Mouse (Mus musculus) lung, postnatal 10 days (tissue): ENCODE results near the gene Prrt1.

Source experiments
- DNase-seq: peaks from one replicate; pipeline ENCODE4 v3.0.0; 2021

Prrt1 gene

DNA sequence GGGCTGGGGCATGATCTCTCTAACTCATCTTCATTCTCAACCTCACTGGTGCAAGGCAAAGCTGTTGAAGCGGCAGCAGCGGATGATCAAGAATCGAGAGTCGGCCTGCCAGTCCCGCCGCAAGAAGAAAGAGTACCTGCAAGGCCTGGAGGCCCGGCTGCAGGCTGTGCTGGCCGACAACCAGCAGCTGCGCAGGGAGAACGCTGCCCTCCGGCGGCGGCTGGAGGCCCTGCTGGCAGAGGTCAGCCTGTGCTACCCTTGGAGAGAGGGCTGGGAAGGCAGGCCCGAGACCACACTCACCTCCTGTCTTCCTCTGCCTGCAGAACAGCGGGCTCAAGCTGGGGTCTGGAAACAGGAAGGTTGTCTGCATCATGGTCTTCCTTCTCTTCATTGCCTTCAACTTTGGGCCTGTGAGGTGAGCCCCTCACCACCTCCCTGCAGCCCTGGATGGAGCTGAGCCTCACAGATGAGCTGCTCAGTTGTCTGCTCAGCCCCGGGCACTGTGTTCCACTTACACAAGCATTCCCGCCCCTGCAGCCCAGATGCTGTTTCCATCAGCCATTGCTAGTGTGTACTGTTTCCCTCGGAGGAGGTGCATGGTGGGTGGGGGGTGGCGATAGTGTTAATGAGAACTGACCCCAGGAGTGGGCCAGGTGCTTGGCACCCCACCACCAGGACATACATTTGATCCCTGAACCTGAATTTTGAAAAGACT, 22.3 kb downstream of the Prrt1 start:
- peak; percentile 69 for DNase-seq

DNA sequence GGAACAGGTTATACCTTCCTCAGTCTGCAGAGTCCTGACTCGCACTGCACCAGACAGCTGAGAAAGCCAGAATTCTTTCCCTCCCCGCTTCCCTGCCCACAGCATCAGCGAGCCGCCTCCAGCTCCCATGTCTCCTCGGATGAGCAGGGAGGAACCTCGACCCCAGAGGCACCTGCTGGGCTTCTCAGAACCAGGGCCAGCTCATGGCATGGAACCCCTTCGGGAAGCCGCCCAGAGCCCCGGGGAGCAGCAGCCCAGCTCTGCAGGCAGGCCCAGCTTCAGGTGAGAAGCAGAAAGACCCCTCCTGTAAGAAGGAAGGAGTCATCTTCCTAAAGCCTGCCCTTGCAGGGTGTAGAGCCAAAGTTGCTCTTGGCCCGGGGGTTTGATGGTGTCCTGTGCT, 23.2 kb downstream of the Prrt1 start:
- no peak for DNase-seq

DNA sequence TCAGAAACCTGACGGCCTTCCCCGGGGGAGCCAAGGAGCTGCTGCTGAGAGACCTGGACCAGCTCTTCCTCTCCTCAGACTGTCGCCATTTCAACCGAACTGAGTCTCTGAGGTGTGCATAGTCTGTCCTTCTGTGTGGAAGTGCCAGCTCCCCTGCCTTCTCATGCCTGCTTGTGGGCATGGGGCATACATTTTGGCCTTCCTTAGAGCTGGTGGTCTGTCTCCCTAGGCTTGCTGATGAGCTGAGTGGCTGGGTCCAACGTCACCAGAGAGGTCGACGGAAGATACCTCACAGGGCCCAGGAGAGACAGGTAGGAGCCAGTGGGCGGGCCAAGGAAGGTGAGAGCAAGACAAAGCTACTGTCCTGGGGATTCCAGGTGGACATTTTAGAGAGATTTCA, 23.7 kb downstream of the Prrt1 start:
- DNase-seq, result no peak

DNA sequence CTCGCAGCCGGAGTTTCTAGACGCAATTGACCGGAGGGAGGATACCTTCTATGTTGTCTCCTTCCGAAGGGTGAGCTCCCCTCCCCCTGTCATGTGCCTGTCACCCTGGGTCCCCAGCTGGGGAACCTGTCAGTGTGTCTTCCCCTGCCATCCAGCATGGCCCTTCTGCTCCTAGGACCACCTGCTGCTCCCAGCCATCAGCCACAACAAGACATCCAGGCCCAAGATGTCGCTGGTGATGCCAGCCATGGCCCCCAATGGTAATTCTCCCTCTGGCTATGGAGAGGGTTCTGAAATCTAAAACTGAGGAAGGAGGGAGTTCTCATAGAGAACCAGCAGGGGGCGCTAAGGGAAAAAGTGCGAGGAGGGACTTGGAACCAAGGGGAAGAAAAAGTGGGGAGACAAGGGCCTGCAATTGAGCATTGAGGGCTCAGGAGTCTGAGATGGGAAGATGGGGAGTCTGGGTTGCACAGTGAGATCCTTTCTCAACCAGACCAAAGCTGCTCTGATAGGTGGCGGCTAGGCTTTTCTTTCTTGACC, 24.5 kb downstream of the Prrt1 start:
- DNase-seq, result peak; percentile 86

- DNase-seq, result peak; percentile 50
Measured at GRCm38 (mm10) chr17:34654392-34654791, 25.1 kb downstream of the Prrt1 start.

DNA sequence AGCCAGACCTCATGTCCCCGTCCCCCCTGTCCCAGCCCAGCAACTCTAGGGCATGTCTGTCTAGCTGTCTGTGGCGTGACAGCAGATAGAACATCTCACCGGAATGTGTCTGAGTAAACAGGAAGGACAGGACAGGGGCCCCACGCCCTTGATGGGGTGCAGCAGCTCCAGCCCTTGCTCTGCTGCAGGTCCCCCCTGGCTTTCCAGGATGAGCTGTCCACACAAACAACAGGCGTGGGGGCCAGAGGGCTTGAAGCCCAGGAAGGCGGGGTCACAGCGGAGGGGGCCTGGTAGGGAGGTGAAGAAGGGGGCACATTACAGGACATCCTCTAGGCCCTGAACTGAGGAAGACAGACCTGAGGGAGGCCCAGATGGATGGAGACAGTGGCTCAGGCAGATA, 25.8 kb downstream of the Prrt1 start:
- peak; percentile 87 for DNase-seq

DNA sequence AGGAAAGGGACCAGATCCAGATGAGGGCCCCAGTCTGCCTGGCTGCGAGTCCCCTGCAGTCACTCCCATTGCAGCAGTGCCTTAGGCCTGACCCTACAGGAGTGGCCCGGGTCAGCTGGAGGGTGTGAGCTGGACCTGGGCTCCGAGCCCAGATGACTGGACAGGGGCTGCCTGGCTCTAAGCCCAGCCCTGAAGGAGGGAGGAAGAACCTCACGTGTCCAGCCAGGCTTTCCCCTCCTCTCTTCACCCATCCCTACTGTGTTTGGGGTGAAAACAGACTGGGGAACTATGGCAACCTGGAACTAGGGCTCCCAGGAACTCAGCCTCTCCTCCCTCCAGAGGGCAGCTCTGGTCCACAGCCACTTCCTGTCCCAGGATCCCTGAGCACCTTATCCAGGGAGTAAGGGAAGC, 26.3 kb downstream of the Prrt1 start:
- peak; percentile 95 for DNase-seq

DNA sequence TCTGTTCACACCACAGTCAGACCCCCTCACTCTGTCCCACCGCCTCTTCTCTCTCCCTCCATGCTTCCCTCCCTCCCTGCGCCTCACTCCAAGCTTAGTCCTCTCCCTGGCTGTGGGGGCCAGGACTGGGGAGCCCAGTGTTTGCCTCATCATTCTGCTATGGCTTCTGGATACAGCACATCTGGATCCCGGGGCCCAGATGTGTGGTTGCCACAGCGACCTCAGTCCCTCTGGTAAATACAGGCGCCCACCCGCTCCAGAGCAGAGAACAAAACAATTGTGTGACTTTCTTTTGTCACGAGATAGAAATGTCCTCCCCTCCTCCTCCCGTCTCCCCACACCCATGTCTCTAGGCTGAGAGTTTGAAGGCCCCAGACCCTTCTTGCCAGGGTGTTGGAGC, 27.3 kb downstream of the Prrt1 start:
- DNase-seq, result peak; percentile 52

DNA sequence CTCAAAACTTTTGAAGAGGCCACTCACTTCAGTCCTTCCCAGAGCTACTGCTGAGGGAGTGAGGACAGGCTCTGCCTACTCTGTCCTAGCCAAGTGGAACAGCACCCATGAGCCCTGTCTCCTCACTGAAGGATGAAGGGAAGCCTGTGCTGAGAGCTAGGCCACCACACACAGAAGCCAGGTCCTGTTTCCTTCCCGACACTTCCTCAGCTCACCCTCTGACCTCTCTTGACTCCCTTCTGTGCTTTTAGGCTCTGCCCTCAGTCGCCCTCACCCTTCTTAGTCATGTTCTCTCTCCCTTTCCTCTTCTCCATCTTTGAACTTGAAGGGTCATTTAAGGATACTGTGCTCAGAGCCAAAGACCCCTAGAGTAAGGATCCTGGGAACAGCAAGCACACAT, 27.9 kb downstream of the Prrt1 start:
- no peak for DNase-seq

DNA sequence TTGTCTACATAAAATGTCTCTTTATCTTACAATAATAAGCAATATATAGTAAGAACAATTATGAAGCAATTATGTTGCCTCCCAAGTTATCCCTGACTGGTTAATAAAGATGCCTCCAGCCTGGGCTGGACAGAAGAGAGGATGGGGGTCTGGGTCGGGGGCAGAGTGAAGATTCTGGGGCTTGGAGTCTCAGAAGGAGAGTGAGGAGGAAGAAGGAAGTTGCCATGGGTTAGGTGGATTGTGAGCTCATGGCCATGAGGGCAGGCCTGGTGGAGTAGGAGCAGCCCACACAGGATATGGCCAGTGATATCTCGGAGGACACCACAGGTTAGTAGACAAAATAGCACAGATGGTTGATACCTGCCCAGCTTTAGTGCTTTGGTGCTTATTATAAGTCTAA, 28.8 kb downstream of the Prrt1 start:
- no peak for DNase-seq

- no peak for DNase-seq
Measured at GRCm38 (mm10) chr17:34658591-34658990, 29.3 kb downstream of the Prrt1 start.

DNA sequence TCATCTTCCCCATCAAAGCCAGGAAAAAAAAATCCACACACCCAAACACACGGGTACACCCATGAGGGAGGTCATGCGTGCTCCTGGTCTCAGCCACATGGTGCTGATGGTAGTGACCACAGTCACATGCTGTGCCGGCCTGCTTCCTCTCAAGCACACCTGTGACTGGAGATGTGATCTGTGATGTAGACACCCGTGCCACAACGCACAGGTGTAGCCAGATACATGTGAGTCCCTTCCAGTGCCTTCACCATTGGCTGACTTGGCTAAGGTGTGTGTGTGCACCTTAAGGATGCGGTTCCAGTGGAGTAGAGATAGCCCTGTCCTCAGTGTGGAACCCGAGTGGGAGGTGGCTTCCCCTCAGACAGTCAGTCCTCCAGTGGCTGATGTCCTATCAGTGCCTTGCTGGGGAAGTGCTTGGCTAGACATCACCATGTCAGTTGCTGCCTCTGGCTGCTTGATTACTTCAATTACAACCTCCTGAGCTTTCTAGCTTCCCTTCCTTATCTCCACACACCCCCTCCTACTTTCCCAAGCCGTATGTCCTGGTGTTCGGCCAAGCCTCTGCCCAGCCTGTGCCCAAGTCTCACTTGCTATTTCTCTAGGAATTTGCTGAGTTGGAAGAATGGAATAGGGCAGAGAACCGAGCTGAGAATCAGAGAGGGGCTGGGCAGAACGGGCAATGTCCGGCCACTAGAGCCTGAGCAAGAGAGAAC, 30.0 kb downstream of the Prrt1 start:
- DNase-seq, result no peak

GRCm38 (mm10) chr17:34659897-34660214, 30.5 kb downstream of the Prrt1 start:
- DNase-seq, result no peak

- DNase-seq, result peak; percentile 58
Measured at GRCm38 (mm10) chr17:34660259-34660820, 31.0 kb downstream of the Prrt1 start.

GRCm38 (mm10) chr17:34661121-34661591, 31.8 kb downstream of the Prrt1 start:
- DNase-seq, result peak; percentile 85

GRCm38 (mm10) chr17:34662468-34662867, 33.1 kb downstream of the Prrt1 start:
- DNase-seq, result no peak

DNA sequence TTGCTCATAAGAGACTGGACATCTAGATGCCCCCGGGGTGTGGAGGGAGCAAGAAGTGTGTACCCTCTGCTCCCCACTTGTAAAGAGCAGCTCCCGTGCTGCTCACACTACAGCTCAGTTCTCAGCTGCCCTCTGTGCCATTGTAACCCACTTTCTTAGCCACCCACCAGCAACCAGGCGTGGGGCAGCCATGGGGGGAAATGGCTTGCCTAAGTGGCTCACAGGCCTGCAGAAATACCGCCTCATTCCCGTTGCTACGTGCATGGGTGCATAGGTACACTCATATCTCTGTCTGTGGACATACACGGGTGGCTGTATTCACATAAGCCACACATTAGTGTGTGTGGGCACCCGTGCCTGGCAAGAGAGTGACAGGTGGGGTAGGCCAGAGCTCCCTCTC, 33.6 kb downstream of the Prrt1 start:
- no peak for DNase-seq

GRCm38 (mm10) chr17:34663558-34663957, 34.2 kb downstream of the Prrt1 start:
- no peak for DNase-seq

- DNase-seq, result no peak
Measured at GRCm38 (mm10) chr17:34664472-34664871, 35.1 kb downstream of the Prrt1 start.

DNA sequence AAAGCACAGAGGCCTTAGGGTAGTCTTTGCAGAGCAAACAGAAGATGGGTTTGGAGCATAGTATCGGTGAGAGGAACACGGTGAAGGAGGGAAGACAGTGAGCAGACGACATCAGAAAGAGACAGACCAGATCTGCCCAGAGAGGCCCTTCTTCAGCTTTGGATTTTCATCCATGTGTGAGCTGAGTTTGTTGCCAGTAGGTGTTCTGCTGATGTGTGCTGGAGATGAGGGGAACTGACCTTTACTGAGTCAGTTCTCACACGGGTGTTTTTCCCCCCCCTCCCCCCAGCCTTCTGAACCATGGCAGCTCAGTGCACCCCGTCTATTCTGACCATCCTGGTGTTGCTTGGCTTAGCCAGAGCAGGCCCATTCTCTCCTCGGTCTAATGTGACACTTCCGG, 40.9 kb downstream of the Prrt1 start, which contains the start of gene Tnxb:
TSS of gene Tnxb (plus strand) at position 301 of the 400 bp plus-strand sequence.
- DNase-seq, result no peak

- DNase-seq, result no peak
Measured at GRCm38 (mm10) chr17:34671151-34672066, 42.1 kb downstream of the Prrt1 start.

DNA sequence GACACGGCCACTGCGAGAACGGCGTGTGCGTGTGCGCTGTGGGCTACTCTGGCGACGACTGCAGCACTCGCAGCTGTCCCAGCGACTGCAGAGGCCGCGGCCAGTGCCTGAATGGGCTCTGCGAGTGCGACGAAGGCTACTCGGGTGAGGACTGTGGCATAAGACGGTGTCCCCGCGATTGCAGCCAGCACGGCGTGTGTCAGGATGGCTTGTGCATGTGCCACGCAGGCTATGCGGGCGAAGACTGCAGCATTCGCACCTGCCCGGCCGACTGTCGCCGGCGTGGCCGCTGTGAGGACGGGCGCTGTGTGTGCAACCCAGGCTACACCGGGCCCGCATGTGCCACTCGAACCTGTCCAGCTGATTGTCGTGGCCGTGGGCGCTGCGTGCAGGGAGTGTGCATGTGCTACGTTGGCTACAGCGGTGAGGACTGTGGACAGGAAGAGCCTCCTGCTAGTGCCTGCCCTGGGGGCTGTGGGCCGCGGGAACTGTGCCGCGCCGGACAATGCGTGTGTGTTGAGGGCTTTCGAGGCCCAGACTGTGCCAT, 43.0 kb downstream of the Prrt1 start:
- DNase-seq, result no peak
